Comparison of ENCODE assay signal across 21 mouse cellular contexts in the genomic region with DNA sequence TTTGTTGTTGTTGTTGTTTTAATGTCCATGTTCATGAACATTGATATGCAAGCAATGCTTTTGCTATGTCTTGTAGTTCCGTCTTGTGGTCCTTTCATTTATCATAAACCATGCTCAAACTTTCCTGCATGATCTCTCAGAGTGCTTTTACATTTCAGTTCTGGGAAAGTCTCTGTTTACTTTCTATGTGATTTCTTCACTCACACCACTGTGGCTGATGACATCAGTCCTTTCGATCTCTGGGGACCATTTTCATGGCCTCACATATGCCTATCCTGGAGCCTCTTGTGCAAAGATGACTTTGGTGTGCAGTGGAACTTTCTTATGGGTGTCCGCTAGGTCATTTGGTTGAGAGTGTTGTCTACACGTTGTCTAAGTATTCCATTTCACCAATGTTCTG.
"Had no signal": no experiment of that assay in that cellular context is flagged by ENCODE, and none has a peak within 500 bp of the region (broad histone marks: within the 10 kb centered on the region; RNA-seq: fewer than 3 reads in every experiment).

No protein-coding gene starts in this region.

- ATAC-seq: lung, postnatal 0 days; midbrain, embryonic 13.5 days; midbrain, embryonic 15.5 days had no signal

- H3K9me3 ChIP-seq: lung, embryonic 15.5 days; megakaryocyte, embryonic 14.5 days; midbrain, embryonic 13.5 days; midbrain, embryonic 15.5 days; neural tube, embryonic 13.5 days; neural tube, embryonic 15.5 days; stomach, embryonic 15.5 days had no signal

- H3K4me2 ChIP-seq: lung, embryonic 15.5 days; midbrain, embryonic 11.5 days; midbrain, embryonic 13.5 days; midbrain, embryonic 15.5 days; neural tube, embryonic 13.5 days; neural tube, embryonic 15.5 days; stomach, embryonic 15.5 days had no signal

- H3K4me3 ChIP-seq: lung, embryonic 15.5 days; megakaryocyte, embryonic 14.5 days; midbrain, embryonic 13.5 days; midbrain, embryonic 15.5 days; neural tube, embryonic 13.5 days; neural tube, embryonic 15.5 days; stomach, embryonic 15.5 days had no signal

- H3K27ac ChIP-seq: lung, embryonic 15.5 days; macrophage; midbrain, embryonic 13.5 days; midbrain, embryonic 15.5 days; neural tube, embryonic 13.5 days; neural tube, embryonic 15.5 days; stomach, embryonic 15.5 days; stomach, postnatal 0 days had no signal

- H3K4me1 ChIP-seq: midbrain, embryonic 15.5 days; neural tube, embryonic 13.5 days; neural tube, embryonic 15.5 days had no signal

- H3K36me3 ChIP-seq: lung, embryonic 15.5 days; midbrain, embryonic 13.5 days; midbrain, embryonic 15.5 days; neural tube, embryonic 13.5 days; neural tube, embryonic 15.5 days; stomach, embryonic 15.5 days had no signal

- H3K9ac ChIP-seq: lung, embryonic 15.5 days; midbrain, embryonic 13.5 days; midbrain, embryonic 15.5 days; neural tube, embryonic 13.5 days; neural tube, embryonic 15.5 days; stomach, embryonic 15.5 days had no signal

- DNase-seq: lung, adult 2 months; lung, postnatal 14 days; lung, postnatal 36 days; retina, postnatal 1 day; right cerebral cortex, adult 18-20 months; right cerebral cortex, postnatal 25 days; right cerebral cortex, postnatal 4 days; thymus, adult 2 months; thymus, postnatal 25 days; thymus, postnatal 4 days had no signal

- H3K27me3 ChIP-seq: lung, embryonic 15.5 days; midbrain, embryonic 13.5 days; midbrain, embryonic 15.5 days; neural tube, embryonic 13.5 days; neural tube, embryonic 15.5 days; stomach, embryonic 15.5 days had no signal
